Mouse (Mus musculus) cortical plate, adult 2 months (tissue): ENCODE results near the gene Etv6.

ENCODE experiments used
- CTCF ChIP-seq: fragments of 200-500 bp; IDR thresholded peaks from 2 replicates; pipeline ENCODE4 v1.5.1; 2011; ENCODE audit warnings: mild to moderate bottlenecking, control low read depth, low read length; ENCODE audit not compliant: insufficient read depth; ENCODE audit errors: extremely low read depth
- POLR2A ChIP-seq: fragments of 200-500 bp; IDR thresholded peaks from 2 replicates; pipeline ENCODE4 v1.6.1; 2011; ENCODE audit warnings: mild to moderate bottlenecking, low read length, control low read depth; ENCODE audit not compliant: insufficient read depth; ENCODE audit errors: extremely low read depth

- TF ChIP-seq CTCF (no peak), POLR2A (no peak)
These were observed 148.3 kb downstream of the Etv6 start for GRCm38 (mm10) chr6:134183592-134184342.
